Mouse (Mus musculus) olfactory bulb, adult 2 months (tissue): ENCODE measurements around the gene Sec16b.

Source experiments
- CTCF ChIP-seq: fragments of 200-500 bp; IDR thresholded peaks from 2 replicates; pipeline ENCODE4 v1.5.1; 2012; ENCODE audit warnings: low read depth, mild to moderate bottlenecking, low read length, moderate library complexity; ENCODE audit not compliant: insufficient read depth
- POLR2A ChIP-seq: fragments of 200-500 bp; IDR thresholded peaks from 2 replicates; pipeline ENCODE4 v1.6.1; 2012; ENCODE audit warnings: mild to moderate bottlenecking, low read depth, low read length, moderate library complexity; ENCODE audit not compliant: insufficient read depth

DNA sequence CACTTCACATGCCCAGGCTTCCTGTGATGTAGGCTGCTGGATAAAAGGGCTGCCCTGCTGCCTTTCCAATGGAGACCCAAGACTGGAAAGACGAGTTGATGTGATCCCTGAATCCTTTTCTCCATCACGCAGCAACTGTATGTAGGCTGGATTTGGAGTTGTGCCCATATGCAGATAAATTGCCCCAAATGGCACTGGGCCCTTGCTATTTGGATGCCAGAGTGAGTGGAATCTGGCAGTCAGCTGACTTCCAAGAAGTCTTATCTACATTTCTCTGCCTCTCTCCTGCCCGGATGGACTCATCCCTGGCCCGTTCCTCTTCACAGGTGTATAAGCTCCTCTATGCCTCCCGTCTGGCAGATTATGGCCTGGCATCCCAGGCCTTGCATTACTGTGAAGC lies 49.9 kb downstream of the Sec16b start:
- TF ChIP-seq CTCF (no peak), POLR2A (no peak)
